Mouse (Mus musculus) CD4-positive helper T cell, adult 2 months (primary cell): ENCODE data around the gene Xpnpep1.

Experiments used
- DNase-seq: peaks from one replicate; pipeline ENCODE4 v3.0.0-alpha.2; 2012; ENCODE audit warnings: low read depth, missing footprints, low spot score

The Xpnpep1 gene

GRCm38 (mm10) chr19:53066531-53066930 is 26.5 kb upstream of the Xpnpep1 start:
- no peak for DNase-seq

GRCm38 (mm10) chr19:53064972-53065361 is 25.0 kb upstream of the Xpnpep1 start:
- no peak for DNase-seq

DNA sequence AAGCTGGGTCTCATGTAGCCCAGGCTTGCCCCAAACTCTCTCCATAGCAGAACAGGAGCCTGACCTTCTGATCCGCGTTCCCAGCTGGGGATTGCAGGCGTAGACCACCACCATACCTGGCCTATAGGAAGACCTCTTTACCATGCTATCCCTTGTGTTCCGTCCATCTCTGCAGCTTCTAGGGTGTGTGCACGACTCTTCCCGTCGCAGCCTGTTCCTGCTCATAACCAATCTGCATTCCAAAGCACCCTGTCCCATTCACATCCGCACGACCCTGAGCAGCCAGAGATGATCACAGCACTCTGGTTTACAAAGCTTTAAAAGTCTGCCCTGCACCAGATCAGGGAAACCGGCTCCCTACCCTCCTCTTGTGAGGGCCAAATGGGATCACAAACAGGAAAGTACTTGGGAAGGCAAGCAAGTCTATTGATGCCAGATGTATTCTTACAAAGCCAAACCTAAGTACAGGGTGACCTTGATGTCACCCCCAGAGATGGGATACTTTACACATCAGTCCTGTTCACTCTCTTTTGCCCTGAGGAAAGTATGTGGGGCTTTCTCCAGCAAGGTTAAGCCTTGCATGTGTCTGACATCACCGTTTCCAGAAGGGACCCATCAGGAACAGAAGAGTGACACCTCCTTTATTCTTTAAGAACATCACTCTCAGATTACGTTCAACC is 24.4 kb upstream of the Xpnpep1 start:
- no peak for DNase-seq

GRCm38 (mm10) chr19:53062046-53062445 is 22.0 kb upstream of the Xpnpep1 start:
- DNase-seq = no peak

- no peak for DNase-seq
Observed at GRCm38 (mm10) chr19:53059344-53060111, 19.5 kb upstream of the Xpnpep1 start.

DNA sequence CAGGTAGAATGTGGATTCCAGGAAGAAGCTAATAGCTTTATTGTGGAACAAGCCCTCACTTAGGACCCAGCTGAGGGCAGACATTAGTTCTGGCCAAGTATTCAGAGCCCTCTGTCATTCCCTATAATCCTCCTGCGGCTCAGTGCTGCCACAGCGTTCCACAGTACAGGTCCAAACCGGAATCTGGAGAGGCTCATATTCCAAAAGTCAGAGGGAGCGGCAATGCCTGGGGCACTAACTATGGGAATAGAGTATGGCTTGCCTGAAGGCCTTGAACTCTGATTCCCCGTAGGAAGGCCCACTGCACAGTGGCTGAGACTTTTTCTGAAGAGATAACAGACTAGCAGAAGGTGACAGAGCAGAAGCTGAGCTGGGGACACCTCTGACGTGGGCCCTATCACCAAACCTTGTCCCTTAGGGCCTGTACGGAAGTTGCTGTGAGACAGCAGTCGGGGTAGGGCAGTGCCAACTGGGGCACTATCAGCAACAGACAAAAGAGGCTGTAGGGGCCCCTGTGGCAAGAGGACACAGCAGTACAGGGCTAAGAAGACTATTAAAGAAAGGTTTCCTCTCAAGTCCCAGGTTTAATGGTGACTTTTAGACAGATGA is 18.8 kb upstream of the Xpnpep1 start:
- no peak for DNase-seq

DNA sequence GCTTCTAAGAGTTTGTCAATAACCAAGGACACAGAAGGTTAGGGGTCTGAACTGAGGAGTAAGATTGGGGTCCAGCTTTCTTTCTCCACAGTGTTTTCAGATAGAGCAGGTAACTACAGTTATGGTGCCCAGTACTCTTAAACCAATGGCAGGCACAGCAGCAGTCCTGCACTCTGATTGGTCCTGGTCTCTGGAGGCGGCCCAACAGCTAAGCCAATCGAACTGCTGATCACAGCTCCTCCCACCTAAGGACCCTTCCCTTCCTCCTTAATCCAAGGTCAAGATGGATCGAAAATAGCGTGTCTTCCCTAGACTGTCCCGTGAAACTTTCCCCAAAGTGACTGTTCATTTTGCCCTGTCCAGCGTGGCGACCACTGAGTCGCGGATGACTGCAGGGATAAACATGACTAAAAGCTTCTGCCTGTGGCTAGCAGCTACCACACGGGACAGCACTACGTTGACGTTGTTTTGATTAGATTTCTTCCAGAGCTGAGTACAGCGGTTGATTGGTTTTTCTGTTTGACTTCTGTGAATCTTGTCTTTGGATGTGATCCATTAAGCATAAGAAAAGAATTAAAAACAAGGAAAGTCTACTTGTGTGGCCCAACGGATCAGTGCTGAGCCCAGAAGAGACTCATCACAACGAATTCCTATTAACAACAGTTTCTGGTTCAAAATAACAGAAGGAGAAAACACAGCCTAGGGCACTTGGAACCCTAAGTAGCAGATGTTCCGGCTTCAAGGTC is 18.1 kb upstream of the Xpnpep1 start:
- DNase-seq = no peak

- DNase-seq = no peak
Observed at GRCm38 (mm10) chr19:53053355-53053754, 13.3 kb upstream of the Xpnpep1 start.

DNA sequence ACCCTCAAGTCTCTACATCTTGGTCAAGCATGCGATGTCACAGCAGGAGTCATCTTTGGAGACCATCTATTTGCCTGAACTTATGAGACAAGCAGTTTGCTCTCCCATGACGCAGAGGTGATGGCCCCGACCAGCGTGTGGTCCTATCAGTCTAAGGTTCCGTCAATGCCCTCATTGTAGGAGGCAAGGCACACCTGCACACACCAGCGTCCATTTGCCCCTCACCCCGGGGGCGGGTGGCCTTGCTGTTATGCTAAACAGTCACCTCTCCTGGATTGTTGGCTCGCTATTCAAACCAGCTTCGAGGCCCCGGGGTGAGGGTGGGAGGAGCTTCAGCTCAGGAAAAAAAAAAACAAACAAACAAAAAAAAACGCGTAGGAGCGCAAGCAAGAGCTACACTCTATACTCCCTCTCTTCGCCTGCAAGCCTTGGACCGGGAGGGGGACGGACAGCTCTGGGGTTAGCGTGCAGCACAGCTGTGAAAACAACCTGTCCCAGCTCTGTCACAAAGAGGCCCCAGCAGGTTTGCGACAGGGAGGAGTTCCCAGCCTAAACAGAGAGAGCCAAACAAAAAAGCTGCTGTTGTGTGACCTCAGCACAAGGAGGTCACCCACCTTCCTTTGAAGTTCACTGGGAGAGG is 12.1 kb upstream of the Xpnpep1 start:
- DNase-seq = no peak

DNA sequence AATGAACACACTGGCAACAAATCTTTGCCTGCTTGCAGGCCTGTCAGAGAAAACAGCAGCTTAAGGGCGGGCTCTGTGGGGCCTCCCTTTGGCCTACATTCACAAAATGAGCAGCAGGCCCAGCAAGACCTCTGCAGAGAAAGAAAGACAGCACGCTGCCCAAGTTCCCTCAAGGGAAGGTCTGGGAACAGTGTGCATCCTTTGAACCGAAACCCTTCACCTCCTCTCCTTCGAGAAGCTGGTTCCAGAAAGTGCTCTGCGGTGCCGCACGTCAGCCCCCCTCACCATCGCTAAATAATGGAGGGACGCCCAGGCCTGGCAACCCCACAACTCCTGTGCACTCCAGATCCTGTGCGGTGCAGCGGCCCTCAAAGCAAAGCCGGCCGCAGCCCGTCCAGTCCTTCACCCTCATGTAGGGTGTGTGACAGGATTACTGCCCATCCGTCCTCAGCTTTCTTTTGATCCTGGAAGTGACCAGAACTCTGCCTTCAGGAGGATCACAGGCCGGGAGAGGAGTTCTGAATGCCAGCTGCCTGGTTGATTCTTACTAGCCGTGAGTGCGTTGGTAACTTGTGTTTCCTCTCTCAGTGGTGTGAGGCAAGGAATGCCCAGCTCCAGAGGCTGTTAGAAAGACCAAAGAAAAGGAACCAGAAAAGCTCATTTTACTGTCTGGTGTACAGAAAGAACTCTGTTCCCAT is 11.4 kb upstream of the Xpnpep1 start:
- DNase-seq = no peak

DNA sequence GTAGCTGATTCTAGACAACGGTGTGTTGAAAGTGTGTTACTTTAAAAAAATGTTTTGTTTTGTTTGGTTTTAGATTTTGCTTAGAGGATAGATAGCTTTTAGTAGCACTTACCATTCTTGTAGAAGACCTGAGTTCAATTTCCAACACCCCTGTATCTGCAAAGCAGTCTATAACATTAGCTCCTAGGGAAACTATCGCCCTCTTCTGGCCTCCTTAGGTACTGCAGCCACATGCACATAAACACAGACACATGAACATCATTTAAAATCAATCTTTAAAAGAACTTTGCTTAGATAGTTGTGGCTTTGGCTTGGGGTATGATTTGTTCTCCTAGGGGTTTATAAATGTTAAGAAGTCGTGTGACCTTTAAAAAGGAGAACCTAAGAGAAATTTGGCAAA is 10.1 kb upstream of the Xpnpep1 start:
- DNase-seq = peak; percentile 35

DNA sequence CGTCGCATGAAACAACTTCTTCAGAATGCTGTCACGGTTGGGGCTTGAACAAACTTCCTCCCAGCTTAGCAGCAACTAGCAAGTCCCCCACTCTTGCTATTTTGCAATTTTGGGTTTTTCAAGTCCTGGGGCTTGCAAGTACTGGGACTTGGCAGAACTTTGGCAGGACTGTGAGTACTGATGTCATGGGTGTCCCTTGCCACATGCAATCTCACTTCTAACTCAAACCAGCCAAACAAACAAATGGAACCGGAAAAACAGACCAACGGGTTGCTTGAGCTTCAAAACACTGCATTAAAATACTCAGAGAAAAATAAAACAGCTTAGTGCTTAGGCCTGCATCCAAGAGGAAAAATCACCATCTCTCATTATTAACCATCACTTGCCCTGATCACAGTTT is 7.2 kb upstream of the Xpnpep1 start:
- no peak for DNase-seq

DNA sequence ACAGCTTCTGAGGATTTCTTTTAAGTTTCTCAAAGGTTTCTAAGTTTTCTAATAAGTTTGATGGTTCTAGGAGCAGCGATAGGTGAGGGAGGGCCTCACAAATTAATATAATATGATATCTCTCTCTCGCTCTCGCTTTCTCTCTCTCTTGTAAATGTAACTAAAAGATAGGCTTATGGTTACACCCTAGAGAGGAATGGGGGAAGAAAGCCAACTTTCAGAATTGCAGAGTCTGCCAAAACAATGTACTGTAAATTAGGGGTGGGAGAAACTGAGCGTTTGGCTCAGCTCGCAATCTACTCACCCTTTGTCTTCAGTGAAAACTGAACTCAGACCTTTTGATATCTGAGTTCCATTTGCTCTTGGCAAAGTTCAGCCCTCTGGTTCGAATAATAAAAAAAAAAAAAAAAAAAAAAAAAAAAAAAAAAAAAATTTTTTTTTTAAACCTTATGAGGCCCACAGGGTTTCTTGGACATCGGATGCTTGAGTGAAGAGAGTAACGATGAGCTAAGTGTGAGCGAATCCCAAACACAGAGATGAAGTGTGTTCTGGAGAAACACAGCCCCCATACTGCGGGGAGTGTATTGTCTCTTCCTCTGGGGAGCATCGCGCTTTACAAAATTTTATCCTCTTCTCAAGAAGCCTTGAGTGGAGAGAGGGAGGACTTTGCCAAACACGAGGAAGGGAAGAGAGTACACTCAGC is 3.6 kb upstream of the Xpnpep1 start:
- DNase-seq = no peak

GRCm38 (mm10) chr19:53041570-53041969 is 1.6 kb upstream of the Xpnpep1 start:
- DNase-seq = no peak

- DNase-seq = no peak
Observed at GRCm38 (mm10) chr19:53041133-53041510, 1.1 kb upstream of the Xpnpep1 start.

DNA sequence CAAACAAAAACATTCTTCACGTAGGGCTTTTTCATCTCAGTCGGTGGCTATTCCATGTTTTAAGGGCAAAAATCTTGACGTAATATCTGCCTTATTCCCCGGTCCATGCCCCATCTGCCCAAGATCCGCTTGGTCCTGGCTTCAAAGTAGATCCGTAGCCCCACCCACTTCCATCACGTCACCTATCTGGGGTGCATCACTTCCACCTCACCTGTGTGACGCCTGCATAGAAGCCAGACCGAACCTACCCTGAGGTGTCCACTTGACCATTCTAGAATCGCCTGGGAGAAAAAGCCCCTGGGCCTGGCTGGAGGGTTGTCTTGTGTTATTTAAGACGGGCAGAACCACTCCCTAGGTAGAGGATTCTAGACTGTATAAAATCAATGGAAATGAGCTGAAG is 924 bp downstream of the Xpnpep1 start:
- DNase-seq = peak; percentile 61

DNA sequence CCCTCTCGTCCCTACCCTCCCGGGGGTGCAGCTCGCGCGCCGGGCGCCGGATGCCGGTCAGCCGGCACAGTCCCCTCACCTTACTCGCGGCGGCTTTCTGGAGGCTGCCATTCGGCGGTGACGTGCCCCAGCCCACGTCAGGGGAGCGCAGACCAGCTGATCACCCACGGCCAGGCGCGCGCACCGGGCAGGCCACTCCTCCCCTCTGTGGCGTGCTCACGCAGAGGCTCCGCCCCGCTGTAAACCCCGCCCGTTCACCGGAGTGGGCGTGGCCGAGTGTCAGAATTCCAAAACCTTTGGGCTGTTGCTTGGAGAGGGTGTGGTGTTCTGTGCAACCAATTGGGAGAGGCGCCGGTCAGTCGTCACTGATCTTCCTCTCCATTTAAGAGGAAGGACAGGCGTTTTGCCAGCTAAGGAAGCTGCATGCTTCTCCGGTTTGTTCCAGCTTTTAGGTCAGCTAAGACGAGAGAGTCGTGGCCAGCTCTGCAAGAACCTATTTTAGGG is 1.5 kb downstream of the Xpnpep1 start:
- DNase-seq = peak; percentile 92

GRCm38 (mm10) chr19:53037925-53038419 is 2.0 kb downstream of the Xpnpep1 start:
- no peak for DNase-seq

DNA sequence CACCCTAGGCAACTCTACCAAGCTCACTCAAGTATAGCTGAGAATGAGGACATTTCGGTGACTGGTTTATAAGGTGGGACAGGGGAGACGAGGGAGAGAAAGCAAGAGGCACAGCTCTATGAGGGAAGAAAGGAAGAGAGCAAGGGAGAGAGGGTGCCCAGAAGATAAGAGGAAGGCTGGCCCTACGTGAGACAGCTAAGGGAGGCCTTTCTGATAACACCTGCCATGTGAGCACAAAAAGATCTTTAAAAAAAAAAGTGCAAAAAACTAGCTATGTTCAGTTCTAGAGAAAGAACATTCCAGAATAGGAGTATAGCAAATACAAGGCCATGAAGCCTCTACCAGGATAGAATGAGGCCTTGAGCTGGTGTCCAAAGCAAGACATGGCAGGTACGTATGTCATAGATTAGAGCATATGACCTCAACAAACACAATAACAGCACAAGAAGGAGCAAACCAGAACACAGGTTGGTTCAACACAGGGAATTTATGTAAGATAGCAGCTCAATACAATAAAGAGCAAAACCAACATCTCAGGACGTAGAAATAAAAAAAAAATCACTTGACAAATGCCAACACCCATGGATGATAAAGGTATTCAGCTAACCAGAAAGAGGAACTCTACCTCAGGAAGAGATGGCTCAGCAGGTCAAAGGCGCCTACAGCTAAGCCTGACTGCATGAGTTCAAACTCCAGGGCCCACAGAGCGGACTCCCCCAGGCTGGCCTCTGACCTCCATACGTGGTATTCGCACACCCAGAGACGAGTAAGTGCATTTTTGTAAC is 6.7 kb downstream of the Xpnpep1 start:
- no peak for DNase-seq
